Mouse (Mus musculus): ENCODE data around the gene Slc6a8.

The Slc6a8 gene

DNA sequence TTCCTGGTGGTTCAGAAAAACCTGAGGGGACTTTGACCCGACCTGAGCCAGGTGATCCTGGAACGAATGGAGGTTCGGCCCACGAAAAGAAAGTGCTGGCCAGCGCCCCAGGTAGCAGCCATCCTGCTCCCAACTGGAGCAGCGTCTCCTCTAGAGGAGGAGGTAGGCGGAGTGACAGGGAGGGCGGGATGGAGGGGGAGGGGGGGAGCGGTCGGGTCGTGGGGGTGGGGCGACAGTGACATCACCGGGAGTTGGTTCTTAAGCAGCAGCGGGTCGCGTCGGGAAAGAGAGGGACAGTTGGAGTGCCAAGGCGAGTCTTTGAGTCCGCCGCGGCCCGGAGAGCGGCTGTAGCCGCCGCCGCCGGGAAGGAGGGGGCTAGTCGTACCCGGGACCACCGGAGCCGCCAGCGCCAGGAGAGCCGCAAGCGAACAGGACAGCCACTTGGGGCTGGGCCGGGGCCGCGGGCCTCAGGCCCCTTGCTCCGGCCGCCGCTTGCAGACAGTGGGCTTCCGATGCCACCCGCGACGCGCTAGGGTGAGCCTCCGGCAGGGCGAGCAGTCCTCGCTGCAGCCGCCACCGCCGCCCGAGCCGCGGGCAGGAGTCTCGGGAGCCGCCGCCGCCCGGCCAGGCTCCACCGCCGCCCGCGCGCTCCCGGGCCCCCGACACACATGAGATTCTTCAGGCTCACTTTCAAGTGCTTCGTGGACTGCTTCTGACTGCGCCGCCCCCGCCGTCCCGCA, at the start of gene Slc6a8:
Gene Slc6a8, plus strand, starts transcription at position 272 of the 740 bp plus-strand sequence.
- peak; percentile 16 for DNase-seq (ENCODE audit: low spot score)

DNA sequence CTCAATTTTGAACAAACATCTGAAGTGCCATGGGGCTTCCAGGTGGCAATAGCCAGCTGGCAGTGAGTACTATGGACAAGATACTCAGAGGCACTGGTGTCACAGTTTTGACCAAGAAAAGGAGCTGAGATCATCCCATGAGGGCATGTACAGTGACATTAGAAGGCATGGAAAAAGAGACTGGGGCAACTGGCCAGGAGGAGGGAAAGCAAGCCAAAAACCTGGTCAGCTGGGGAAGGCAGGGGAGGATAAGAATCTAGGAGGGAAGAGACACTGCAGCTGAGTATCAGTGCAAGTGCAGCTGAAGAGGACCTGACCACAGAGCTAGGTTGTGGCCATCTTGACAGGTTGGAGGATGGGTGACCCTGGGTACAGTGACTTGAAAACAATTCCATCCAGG, 46.0 kb upstream of the Slc6a8 start:
- DNase-seq (ENCODE audit: low spot score): no peak

DNA sequence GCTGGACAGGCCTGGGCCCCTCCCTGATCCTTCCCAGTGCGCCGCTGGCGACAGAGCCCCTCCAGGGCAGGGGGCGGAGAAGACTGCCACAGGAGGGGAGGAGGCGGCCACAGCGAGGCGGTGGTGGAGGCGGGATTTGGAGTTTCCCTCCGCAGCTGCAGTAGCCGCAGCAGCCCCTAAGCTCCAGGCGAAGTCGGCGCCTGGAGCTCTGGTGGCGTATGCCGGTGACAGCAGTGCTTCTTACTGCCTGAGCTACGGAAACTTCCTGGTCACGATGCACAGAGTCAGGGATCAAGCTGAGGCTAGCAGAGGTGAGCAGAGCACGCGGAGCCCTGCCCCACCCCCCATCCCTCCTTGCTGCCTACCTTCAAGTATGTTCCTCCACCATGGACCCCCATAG, 37.5 kb upstream of the Slc6a8 start:
- DNase-seq (ENCODE audit: low spot score): no peak

DNA sequence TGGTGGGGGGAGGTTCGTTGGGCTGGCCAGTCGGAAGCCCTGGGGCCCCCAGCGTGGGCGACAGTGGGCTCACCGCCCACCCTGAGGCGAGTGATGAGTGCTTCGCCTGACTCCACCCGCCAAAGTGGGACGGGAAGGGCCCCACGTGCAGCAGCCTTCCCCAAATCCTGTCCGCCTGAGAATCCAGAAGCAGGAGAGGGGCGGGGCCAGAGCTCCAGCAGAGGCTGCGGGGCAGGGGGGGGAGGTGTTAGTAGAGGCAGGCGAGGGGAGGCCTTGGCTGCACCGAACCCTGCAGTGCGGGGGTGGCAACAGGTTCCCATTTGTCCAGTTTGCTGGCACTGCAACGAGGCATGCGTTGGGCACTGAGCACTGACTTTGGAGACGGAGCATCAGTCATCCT, 35.5 kb upstream of the Slc6a8 start:
- DNase-seq (ENCODE audit: low spot score): no peak

DNA sequence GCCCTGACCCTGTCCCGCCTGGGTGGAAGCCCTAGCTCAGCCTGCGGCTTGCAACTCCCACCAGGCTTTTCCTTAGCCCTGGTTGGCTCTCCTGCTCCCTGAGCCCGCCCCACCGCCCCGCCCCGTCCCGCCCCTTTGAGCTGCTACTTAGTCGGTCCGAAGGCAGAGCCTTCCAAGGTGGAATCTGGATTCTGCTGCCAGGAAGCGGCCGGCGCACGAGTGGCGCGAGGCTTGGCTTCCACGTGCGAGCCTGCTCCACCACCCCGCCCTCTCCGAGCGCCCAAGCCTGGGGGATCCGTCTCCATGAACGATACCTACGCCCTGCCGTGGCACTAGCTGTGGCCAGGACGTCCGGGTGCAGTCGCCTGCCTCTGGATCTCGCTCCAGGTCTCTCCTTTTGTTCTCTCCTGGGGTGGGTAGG, 33.7 kb upstream of the Slc6a8 start, which contains the start of gene Dusp9:
Gene Dusp9, plus strand, starts transcription at position 165 of the 421 bp plus-strand sequence.
- DNase-seq (ENCODE audit: low spot score): no peak

DNA sequence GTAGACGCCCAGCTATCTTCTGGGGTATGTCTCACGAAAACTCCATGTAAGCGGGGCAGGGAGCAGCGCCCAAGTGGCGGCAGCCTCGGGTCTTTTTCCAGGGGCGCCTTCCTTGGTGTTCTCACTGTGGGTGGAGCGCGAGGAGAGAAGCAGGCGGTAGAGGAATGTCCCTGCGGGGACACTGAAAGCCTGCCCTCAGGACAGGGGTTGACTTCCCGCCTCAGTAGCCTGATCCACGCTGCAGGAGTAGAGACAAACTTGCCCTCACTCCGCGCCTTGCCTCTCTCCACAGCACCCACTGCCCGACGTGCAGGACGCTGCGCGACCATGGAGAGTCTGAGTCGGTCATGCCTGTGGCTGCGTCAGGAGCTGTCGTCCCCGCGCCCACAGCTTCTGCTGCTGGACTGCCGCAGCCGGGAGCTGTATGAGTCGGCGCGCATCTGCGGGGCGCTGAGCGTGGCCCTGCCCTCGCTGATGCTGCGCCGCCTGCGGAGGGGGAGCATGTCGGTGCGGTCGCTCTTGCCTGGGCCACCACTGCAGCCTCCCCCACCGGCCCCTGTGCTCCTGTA, 33.0 kb upstream of the Slc6a8 start:
- no peak for DNase-seq (ENCODE audit: low spot score)

DNA sequence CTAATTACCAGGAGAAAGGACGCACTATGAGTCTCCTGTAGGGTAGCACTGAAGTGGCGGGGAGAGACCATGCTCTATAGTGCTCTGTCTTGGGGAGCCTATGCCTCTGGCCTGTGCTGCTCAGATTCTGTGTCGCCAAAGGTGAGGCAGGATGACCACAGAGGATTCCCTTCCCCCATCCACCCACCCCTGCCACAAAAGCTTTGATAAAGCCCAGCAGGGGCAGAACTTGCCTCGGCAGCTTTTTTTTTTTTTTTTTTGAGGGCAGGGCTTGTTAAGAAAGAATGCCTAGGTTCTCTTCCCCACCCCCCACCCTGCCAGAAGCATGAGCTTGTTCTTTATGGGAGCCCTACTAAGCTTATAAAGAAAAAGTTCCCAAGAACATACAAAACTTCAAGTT, 27.8 kb upstream of the Slc6a8 start:
- no peak for DNase-seq (ENCODE audit: low spot score)

DNA sequence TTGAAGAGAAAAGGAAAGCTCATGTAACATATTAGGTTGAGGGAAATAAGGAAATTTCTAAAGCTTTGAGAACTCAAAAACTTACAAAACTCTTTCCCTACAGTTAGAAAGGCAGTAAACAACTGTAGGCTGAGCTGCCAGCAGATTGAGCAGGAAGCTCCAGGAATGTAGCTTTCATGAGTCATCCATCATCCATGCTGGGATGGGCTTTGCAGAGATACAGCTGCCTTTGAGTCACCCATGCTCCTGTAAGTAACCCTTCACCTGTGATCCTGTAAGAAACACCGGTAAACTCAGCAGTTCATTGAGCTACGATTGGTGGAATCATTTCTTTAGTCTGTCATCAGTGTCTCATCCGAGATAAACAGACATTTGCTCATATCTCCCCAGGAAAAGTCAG, 22.1 kb upstream of the Slc6a8 start:
- DNase-seq (ENCODE audit: low spot score): no peak

DNA sequence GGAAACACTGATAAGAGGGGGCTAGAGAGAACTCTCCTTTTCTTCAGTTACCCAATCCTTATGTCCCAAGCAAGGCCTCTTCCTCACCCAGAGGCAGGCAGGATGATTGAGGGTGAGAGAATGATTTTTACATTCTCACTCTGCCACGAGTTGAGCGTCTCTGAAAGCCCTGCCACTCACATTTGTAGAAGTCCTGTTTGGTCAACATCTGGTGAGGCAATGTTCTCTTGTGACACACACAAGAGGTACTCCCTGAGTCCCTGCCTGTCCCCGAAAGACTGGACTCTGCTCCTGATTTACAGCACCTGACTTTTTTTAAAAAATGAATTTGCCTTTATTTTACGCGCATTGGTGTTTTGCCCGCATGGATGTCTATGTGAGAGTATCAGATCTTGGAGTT, 19.6 kb upstream of the Slc6a8 start:
- no peak for DNase-seq (ENCODE audit: low spot score)

DNA sequence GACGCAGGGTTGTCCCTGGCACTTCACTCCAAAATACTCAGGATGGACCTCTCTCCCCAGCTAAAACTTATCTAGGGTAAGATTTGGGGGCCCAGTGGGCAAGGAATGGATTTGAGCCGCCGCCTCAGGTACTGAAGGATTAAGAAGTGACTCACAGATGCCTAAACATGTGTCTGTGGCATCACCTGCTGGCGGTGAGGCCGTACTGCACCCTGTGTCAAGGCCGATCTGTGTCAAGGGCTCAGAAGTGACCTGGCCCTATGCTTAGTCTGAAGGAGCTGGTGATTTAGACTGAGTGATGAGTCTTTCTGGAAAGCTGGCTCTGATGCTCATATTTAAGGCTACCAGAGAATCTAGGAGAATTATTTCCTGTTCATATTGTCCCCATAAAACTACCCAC, 18.8 kb upstream of the Slc6a8 start:
- peak; percentile 44 for DNase-seq (ENCODE audit: low spot score)

DNA sequence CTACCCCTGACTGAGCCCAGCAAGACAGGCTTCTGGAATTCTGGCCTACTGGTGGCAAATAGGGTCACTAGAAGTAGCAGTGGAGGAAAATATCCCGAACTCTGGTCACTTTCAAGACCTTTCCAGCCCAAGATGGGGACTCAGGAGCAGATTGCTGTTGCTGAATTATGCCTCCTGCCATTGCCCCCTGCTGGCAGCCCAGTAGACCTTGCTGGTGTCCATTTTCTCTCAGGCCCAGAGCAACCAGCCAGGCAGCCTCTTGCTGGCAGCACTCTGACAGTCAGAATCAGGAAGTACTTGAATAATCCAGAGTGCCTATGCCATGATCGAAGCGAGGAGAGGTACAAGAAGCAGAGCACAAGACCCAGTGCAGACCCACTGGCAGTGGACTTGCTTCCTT, 17.4 kb upstream of the Slc6a8 start:
- DNase-seq (ENCODE audit: low spot score): no peak

DNA sequence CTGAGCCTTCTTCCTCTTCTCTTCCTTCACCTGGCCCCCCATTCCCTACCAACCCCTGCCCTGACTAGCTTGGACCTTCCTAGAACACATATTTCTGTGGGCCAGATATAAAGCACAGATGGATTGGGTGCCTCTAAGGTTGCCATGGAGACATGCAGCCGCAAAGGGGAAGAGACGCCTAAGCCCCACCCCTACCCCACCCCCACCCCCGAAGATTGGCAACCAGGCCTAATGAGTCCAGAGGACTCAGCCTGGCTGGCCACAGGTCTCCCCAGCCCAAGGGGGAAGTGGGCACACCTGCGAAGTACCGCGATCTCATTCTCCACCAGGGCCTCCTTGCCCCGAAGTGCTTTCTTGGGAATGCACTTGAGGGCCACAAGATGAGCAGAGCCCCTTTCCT, 14.6 kb upstream of the Slc6a8 start:
- no peak for DNase-seq (ENCODE audit: low spot score)

DNA sequence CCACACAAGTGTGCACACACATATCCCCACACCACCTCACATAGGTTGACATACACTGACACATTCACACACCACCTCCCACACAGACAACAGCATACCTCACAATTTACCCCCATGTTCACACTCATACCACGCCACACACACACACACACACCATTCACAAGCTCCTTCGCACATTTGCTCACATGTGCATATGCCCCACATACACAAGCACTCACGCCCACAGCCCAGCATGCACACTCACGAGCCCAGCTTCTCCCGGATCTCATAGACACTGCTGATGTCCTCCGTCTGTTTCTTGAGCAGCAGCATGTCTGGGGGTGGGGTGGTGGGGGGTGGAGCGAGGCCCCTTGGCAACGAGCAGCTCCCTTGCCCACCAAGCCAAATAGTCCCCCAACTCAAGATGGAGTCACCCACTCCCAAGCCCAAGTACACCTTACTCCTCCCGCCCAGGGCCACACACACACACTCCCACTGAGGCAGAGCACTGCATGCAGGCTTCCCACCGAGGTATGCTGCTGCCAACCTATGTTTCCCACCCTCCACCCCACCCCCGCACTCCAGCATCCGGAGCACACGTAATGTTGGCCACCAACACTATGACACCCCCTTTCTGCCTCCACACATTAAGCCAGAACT, 13.9 kb upstream of the Slc6a8 start:
- DNase-seq (ENCODE audit: low spot score): no peak

DNA sequence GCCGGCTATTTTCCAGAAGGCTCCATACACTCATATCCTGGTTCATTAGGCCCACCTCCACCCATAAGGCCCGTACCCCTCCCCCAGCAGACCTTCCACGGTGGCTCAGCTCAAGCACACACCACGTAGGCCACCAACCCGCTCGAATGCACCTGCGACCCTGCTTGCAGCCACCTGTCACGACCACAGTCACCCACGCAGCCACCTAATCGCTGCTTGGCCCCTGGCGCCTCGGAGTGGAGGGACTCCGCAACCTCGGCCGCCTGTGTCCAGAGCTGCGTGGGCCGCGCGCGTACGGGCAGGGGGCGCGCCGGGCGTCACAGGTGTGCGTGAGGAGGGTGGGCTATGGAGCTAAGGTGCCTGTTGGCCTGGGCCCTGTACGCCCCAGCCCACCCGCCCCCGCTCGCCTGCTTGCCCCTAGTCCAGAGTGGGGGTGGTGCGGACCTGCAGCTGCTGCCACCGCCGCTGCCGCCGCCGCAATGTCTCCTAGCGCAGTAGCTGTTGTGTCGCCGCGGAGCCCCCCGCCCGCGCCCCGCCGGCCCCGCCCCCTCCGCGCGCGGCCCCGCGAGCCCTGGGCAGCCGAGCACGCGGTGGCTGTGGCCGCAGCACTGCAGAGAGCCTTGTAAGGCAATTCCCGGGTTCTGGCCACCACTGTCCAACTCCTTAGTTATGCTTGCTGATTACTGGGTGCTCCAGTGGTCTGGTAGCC, 13.2 kb upstream of the Slc6a8 start, which contains the start of gene Pnck:
Gene Pnck, minus strand, starts transcription at position 543 of the 709 bp plus-strand sequence.
- DNase-seq (ENCODE audit: low spot score): no peak

DNA sequence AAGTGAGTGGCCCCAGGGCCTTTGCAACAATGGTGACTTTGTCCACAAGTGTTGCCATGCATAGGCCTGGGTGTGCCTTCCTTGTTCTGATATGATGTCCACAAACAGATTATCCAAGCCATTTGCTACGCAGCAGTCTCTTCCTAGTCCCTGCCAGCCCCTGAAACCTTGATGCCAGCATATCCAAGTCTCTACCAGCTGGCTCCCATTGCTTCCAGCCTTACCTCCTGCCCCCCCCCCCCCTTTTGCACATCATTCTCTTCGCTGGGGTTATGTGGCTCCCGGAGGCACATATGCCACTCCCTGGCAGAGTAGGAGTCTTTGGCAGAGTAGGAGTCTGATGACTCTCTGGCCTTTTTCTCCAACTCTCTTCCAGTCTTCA, 12.7 kb upstream of the Slc6a8 start:
- DNase-seq (ENCODE audit: low spot score): no peak

DNA sequence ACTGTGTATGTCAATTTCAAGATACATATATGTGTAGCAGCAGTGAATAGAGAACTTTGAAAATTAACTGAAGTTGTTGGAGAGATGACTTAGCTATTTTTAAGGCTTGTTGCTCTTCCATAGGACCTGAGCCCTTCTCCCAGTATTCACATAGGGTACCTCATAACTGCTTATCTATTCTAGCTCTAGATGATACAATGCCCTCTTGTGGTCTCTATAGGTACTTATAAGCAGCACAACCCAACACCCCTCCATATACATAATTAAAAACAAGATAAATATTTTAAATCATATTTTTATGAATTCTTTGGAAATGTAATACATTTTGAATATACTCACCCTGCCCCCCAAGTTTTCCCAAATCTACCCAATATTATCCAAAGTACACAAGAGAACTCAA, 9.8 kb upstream of the Slc6a8 start:
- DNase-seq (ENCODE audit: low spot score): no peak

DNA sequence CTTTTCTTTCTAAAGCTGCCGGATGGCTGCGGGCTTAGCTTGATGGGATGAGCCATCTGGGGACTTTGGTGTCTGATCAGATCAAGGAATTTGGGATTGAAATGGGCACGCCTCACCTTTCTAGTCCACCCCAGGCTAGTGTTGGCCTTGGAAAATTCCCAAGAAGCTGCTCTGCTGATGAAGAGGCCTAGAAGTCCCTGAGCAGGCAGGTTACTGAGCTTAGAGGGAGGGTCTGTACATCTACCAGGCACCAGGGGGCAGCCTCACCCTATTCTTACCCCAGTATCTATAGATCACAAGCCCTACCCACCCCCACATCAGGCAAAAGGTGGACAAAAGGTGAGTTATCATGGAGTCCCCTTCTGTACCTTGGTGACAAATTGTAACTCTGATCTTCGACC, 919 bp upstream of the Slc6a8 start:
- peak; percentile 35 for DNase-seq (ENCODE audit: low spot score)

DNA sequence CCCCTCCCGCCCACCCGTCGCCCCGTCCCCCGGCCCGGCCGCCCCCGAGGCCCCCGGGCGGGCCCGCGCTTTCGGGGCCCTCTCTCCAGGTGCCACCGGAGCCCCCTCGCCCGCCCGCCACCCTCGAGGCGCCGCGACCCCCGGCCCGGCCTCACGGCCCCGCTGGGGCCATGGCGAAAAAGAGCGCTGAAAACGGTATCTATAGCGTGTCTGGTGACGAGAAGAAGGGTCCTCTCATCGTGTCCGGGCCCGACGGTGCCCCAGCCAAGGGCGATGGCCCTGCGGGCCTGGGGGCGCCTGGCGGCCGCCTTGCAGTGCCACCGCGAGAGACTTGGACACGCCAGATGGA, 643 bp downstream of the Slc6a8 start:
- DNase-seq (ENCODE audit: low spot score): no peak

DNA sequence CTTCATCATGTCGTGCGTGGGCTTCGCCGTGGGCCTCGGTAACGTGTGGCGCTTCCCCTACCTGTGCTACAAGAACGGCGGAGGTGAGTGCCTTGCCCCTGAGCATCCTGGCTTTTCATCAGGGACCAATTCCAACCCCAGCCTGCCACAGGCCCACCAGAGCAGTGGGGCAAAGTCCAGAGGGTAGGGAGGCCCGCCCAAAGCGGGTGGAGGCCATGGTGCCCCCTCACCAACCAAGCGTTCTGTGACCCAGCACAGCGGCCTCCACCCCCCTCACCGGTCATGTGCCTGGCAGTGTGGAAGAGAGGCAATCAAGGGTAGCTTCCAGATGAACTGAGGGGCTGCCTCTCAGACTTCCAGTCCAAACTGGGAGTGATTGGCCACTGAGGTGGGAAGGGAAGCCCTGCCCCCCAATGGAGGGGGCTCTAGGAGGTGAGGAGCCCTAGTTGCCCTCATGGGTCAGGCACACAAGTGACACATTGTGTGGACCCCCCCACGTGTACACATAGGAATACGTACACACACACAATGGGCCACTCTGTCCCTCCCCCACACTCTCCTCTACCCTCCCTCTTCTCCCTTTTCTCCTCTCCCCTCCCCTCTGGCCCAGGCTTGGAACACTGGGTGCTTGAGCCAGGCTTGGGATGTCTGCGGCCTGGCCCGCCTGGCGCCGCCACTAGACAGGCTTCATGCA, 1.2 kb downstream of the Slc6a8 start:
- peak; percentile 41 for DNase-seq (ENCODE audit: low spot score)

DNA sequence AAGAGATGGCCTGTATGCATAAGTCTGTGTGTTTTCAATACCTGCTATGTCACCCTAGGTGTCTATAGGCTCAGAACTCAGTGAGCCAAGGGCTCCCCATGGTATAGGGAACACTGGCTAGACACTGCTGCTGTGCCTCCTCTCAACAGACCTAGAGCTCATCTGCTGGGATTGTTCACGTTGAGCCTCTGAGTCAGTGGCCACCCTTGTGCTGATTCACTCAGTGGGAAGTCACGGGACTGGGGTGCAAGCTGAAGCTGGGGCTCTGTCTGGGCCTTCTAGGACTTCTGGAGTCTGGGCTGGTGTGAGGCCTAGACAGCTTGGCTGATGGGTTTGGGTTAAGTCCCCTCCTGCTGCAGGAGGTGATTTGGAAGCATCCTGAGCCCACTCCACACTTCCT, 2.3 kb downstream of the Slc6a8 start:
- no peak for DNase-seq (ENCODE audit: low spot score)

DNA sequence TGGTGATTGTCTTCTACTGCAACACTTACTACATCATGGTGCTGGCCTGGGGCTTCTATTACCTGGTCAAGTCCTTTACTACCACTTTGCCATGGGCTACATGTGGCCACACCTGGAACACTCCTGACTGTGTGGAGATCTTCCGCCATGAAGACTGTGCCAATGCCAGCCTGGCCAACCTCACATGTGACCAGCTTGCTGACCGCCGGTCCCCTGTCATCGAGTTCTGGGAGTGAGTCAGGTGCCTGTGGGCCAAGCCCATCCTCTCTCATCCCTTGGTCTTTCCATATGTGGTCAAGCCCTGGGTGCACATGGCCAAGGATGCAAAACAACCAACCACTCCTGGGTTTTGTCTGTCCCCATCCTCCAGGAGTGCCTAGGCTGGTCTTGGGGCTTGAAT, 3.7 kb downstream of the Slc6a8 start:
- DNase-seq (ENCODE audit: low spot score): no peak

DNA sequence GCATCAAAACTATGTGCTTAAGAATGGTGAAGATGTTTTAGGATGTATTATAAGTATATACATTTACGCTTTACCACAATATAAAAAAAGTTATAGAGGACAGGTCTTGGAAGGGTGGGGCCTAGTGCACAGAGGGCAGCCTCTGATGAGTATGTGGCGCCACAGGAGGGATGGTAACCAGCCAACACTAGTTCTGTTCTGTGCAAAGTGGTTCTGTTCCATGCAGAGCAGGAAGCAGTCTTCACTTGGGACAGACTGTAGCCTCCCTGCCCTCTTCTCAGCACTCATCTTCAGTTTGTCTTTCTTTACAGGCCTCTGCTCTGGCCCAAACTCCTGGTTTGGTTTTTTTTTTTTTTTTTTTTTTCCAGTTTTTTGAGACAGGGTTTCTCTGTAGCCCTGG, 11.2 kb downstream of the Slc6a8 start:
- no peak for DNase-seq (ENCODE audit: low spot score)
